8 mouse cellular contexts compared by ENCODE assay signal in genomic region chr10:93159651-93160496, GRCm38 (mm10). TPM values are rescaled to one million over a fixed set of nuclear protein-coding genes. Genes with fewer than 3 reads are reported as not detected.
DNase-seq lines count a peak whose midpoint lies in the region; ATAC-seq and TF ChIP-seq lines count a peak whose summit lies in the region.

No protein-coding gene starts in this region.

- no peaks in the 10 kb centered on the region for H3K27me3 ChIP-seq in heart, embryonic 15.5 days
- H3K27me3 ChIP-seq in G1E (ENCODE audit: insufficient read depth, low read length), result no peaks in the 10 kb centered on the region
- no peaks in the 10 kb centered on the region for H3K27me3 ChIP-seq in forebrain, postnatal 0 days (ENCODE audit: insufficient read depth, low read length)

- no peak for DNase-seq in heart, adult 9 months (ENCODE audit: low spot score in 2 of 2)
- DNase-seq in G1E (ENCODE audit: low spot score), result no peak
- no peak for DNase-seq in forebrain, postnatal 0 days
- no peak for DNase-seq in urinary bladder, postnatal 25 days (ENCODE audit: low spot score)
- DNase-seq in gastrocnemius, postnatal 14 days, result no peak
- no peak for DNase-seq in layer of hippocampus, adult 18-20 months (ENCODE audit: low spot score in 2 of 2)

- WGBS in heart, embryonic 15.5 days, result 22% methylated on average over 17 of the region's 17 CpGs
- 28% methylated on average over 17 of the region's 17 CpGs for WGBS in forebrain, postnatal 0 days

- H3K27ac ChIP-seq in heart, embryonic 15.5 days, result peak overlapping the region; percentile 70
- no peak overlapping the region for H3K27ac ChIP-seq in forebrain, postnatal 0 days (ENCODE audit: low read depth, low read length)

- H3K9me3 ChIP-seq in heart, embryonic 15.5 days (replicated peaks), result no peaks in the 10 kb centered on the region
- H3K9me3 ChIP-seq in G1E (replicated peaks), result no peaks in the 10 kb centered on the region
- no peaks in the 10 kb centered on the region for H3K9me3 ChIP-seq in forebrain, postnatal 0 days (ENCODE audit: low read length)

- no peak; the same call in 1 of the 2 replicates for ATAC-seq in heart, embryonic 15.5 days (replicated peaks; ENCODE audit: insufficient number of reproducible peaks, insufficient read depth, low FRiP score, low read depth)
- ATAC-seq in G1E (ENCODE audit: extremely low read depth, insufficient number of reproducible peaks, low FRiP score, poor library complexity, severe bottlenecking), result no peak
- ATAC-seq in forebrain, postnatal 0 days, result peak; percentile 34
- peak; percentile 5 for ATAC-seq in megakaryocyte, adult 5-6 weeks (ENCODE audit: poor library complexity, severe bottlenecking)

- peaks cover 16% of the 10 kb centered on the region for H3K4me1 ChIP-seq in heart, embryonic 15.5 days (replicated peaks)
- H3K4me1 ChIP-seq in G1E (ENCODE audit: insufficient read depth, low read depth, low read length), result peaks cover 39% of the 10 kb centered on the region
- H3K4me1 ChIP-seq in forebrain, postnatal 0 days (ENCODE audit: insufficient read depth), result 0 out of 2 replicates have a peak, but pooled peaks cover 10% of the 10 kb centered on the region

- intact Hi-C loops in gastrocnemius, postnatal 14 days (cut with DNase I; ENCODE audit: low total_unique reads), result loop anchor here (10.0 kb wide), 1 partner anchor 95 kb away; no protein-coding TSS in a partner anchor

- H3K36me3 ChIP-seq in heart, embryonic 15.5 days, result no peaks in the 10 kb centered on the region
- H3K36me3 ChIP-seq in G1E (replicated peaks), result peaks cover 2% of the 10 kb centered on the region
- no peaks in the 10 kb centered on the region for H3K36me3 ChIP-seq in forebrain, postnatal 0 days (ENCODE audit: insufficient read depth)

- H3K4me3 ChIP-seq in heart, embryonic 15.5 days, result peak overlapping the region; percentile 91
- peak overlapping the region; percentile 91 for H3K4me3 ChIP-seq in G1E (ENCODE audit: low read depth, low read length)
- H3K4me3 ChIP-seq in forebrain, postnatal 0 days (ENCODE audit: low read depth, low read length), result peak overlapping the region; percentile 97

- peak overlapping the region; percentile 52 for H3K9ac ChIP-seq in heart, embryonic 15.5 days
- no peak overlapping the region for H3K9ac ChIP-seq in forebrain, postnatal 0 days

- no peak for TF ChIP-seq CTCF in G1E (IDR thresholded peaks at IDR 0.05; ENCODE audit: low read depth, low read length)
- no peak for TF ChIP-seq CTCF in forebrain, postnatal 0 days (IDR thresholded peaks at IDR 0.05; ENCODE audit: low read depth)

- H3K4me2 ChIP-seq in heart, embryonic 15.5 days, result peak overlapping the region; percentile 76
- H3K4me2 ChIP-seq in forebrain, postnatal 0 days (ENCODE audit: low read depth), result peak overlapping the region; percentile 53

RNA-seq across cellular contexts. Expression of gene Cdk17, which starts 0.8 kb away (rescaled TPM):
- polyA plus RNA-seq in heart, embryonic 15.5 days (2015; fragmentation: Nextera tagmentation; extraction: Ambion mirVana), result 16.7 and 17.3 TPM in 2 replicates
- 123 and 138 TPM in 2 replicates for total RNA-seq in G1E (2014; fragmentation: Nextera tagmentation)
- total RNA-seq in G1E (2017), result 91.0 and 95.6 TPM in 2 replicates
- 4.9 and 6.5 TPM in 2 replicates for polyA plus RNA-seq in G1E (2012)
- total RNA-seq in forebrain, postnatal 0 days (2014; rRNA removed), result 119 and 149 TPM in 2 replicates
- 39.2 and 46.8 TPM in 2 replicates for polyA plus RNA-seq in forebrain, postnatal 0 days (2015; fragmentation: Nextera tagmentation; extraction: Ambion mirVana)
- total RNA-seq in megakaryocyte, adult 5-6 weeks (2015), result 33.0 and 36.3 TPM in 2 replicates
- 36.5 and 41.5 TPM in 2 replicates for total RNA-seq in megakaryocyte, adult 5-6 weeks (2017)
- total RNA-seq in gastrocnemius, postnatal 14 days (2021), result 10 to 100 TPM in 1 of 2 experiments, 1 to 10 TPM in 1; 9.8 to 11.9 TPM
- 100 to 1,000 TPM; 216 to 230 TPM for total RNA-seq in layer of hippocampus, adult 18-20 months (2021)

Comparison
In these comparisons a context has a peak if more than half of its experiments do, and no peak if none do; other contexts are left out.
1. ATAC-seq: peak in forebrain, postnatal 0 days (single experiment) and megakaryocyte, adult 5-6 weeks (single experiment); none in heart, embryonic 15.5 days (single experiment) and G1E (single experiment).
2. Peak in every context shown above with its lines, with median percentiles within 50 percentile points of each other: H3K4me3 ChIP-seq.